Mouse (Mus musculus) heart, embryonic 13.5 days (tissue): ENCODE results near the gene Fgf10. TPM values are rescaled to one million over a fixed set of nuclear protein-coding genes. Genes with fewer than 3 reads are reported as not detected.
A peak's percentile ranks its signal among the peaks of the same experiment; 100 is the strongest.

ENCODE experiments used
- ATAC-seq: fragments of 200-750 bp; cut with Nextera tagmentation; 2 replicates; pipeline ENCODE4 v1.8.0; 2017; ENCODE audit warnings: moderate TSS enrichment; ENCODE audit not compliant: insufficient number of reproducible peaks, low FRiP score, low TSS enrichment; ENCODE audit errors: extremely low read depth
- H3K27ac ChIP-seq: fragments of 300-500 bp; sonication (generic); replicated peaks from 2 replicates; pipeline ENCODE4 v1.5.1; 2015; ENCODE audit warnings: moderate library complexity, mild to moderate bottlenecking, inconsistent platforms
- H3K27me3 ChIP-seq: fragments of 300-500 bp; sonication (generic); replicated peaks from 2 replicates; pipeline ENCODE4 v1.6.1; 2015; ENCODE audit warnings: mild to moderate bottlenecking, inconsistent platforms
- H3K36me3 ChIP-seq: fragments of 300-500 bp; sonication (generic); 2 replicates; pipeline ENCODE4 v1.6.1; 2015; ENCODE audit warnings: mild to moderate bottlenecking, inconsistent platforms
- H3K4me1 ChIP-seq: fragments of 300-500 bp; sonication (generic); 2 replicates; pipeline ENCODE4 v1.6.1; 2015; ENCODE audit warnings: inconsistent platforms
- H3K4me2 ChIP-seq: fragments of 300-500 bp; sonication (generic); 2 replicates; pipeline ENCODE4 v1.6.1; 2015; ENCODE audit warnings: inconsistent platforms, mild to moderate bottlenecking, moderate library complexity
- H3K4me3 ChIP-seq: fragments of 300-500 bp; sonication (generic); 2 replicates; pipeline ENCODE4 v1.5.1; 2015; ENCODE audit warnings: moderate library complexity, mild to moderate bottlenecking, inconsistent platforms
- H3K9ac ChIP-seq: fragments of 300-500 bp; sonication (generic); 2 replicates; pipeline ENCODE4 v1.6.1; 2015; ENCODE audit warnings: inconsistent platforms, mild to moderate bottlenecking, moderate library complexity
- H3K9me3 ChIP-seq: fragments of 300-500 bp; sonication (generic); 2 replicates; pipeline ENCODE4 v1.6.1; 2016; ENCODE audit warnings: inconsistent platforms
- WGBS: fragments of 180-500 bp; shearing (Covaris S2); methylation state at CpG from one replicate; pipeline ENCODE4 v1.1.7; 2015; ENCODE audit warnings: mixed read lengths; 5-methylcytosine and 5-hydroxymethylcytosine counted together
- polyA plus RNA-seq: library from polyadenylated mRNA; unstranded; fragments of >200 nt; fragmentation: Nextera tagmentation; extraction: Ambion mirVana; gene quantifications from 2 replicates; pipeline ENCODE4 v1.2.1, GENCODE M21; 2015

The Fgf10 gene
- polyA plus RNA-seq, 1 experiment from 2014 or later, result 1.3 TPM

- Histone ChIP-seq H3K9ac (no peak overlapping the region), H3K27me3 (no peaks in the 10 kb centered on the region), H3K9me3 (no peaks in the 10 kb centered on the region), H3K27ac (no peak overlapping the region), H3K4me1 (no peaks in the 10 kb centered on the region), H3K4me2 (no peak overlapping the region), H3K4me3 (no peak overlapping the region), H3K36me3 (no peaks in the 10 kb centered on the region)
- 72% methylated on average over 3 of the region's 3 CpGs for WGBS
- no peak for ATAC-seq
These were observed 9.6 kb downstream of the Fgf10 start for GRCm38 (mm10) chr13:118679228-118679627.

GRCm38 (mm10) chr13:118693049-118693448 is 23.5 kb downstream of the Fgf10 start:
- no peak for ATAC-seq
- 74% methylated on average over 2 of the region's 2 CpGs for WGBS
- Histone ChIP-seq H3K27ac (no peak overlapping the region), H3K9me3 (no peaks in the 10 kb centered on the region), H3K27me3 (peaks cover 9% of the 10 kb centered on the region; the same call in 1 of the 2 replicates), H3K4me1 (peaks cover 4% of the 10 kb centered on the region; the same call in 1 of the 2 replicates), H3K4me2 (no peak overlapping the region), H3K4me3 (no peak overlapping the region), H3K9ac (no peak overlapping the region), H3K36me3 (no peaks in the 10 kb centered on the region)

GRCm38 (mm10) chr13:118695103-118695502 is 25.5 kb downstream of the Fgf10 start:
- no peaks in the 10 kb centered on the region for H3K9me3 ChIP-seq
- no peak overlapping the region for H3K27ac ChIP-seq
- 4% methylated on average over 4 of the region's 4 CpGs for WGBS
- H3K9ac ChIP-seq, result no peak overlapping the region
- no peak overlapping the region for H3K4me3 ChIP-seq
- peaks cover 5% of the 10 kb centered on the region; the same call in 1 of the 2 replicates for H3K27me3 ChIP-seq
- no peak for ATAC-seq
- peak overlapping the region; percentile 39 for H3K4me2 ChIP-seq
- peaks cover 4% of the 10 kb centered on the region; the same call in 1 of the 2 replicates for H3K4me1 ChIP-seq
- no peaks in the 10 kb centered on the region for H3K36me3 ChIP-seq

- Histone ChIP-seq H3K4me2 (no peak overlapping the region), H3K9me3 (no peaks in the 10 kb centered on the region), H3K4me3 (no peak overlapping the region), H3K9ac (no peak overlapping the region), H3K4me1 (no peaks in the 10 kb centered on the region), H3K36me3 (no peaks in the 10 kb centered on the region), H3K27me3 (0 out of 2 replicates have a peak, but pooled peaks cover 3% of the 10 kb centered on the region), H3K27ac (no peak overlapping the region)
- no peak for ATAC-seq
These were observed 34.1 kb downstream of the Fgf10 start for GRCm38 (mm10) chr13:118703727-118704126.

GRCm38 (mm10) chr13:118705716-118706115 is 36.1 kb downstream of the Fgf10 start:
- WGBS, result 62% methylated on average over 3 of the region's 3 CpGs
- Histone ChIP-seq H3K27me3 (0 out of 2 replicates have a peak, but pooled peaks cover 3% of the 10 kb centered on the region), H3K36me3 (no peaks in the 10 kb centered on the region), H3K4me1 (no peaks in the 10 kb centered on the region), H3K4me3 (no peak overlapping the region), H3K9ac (no peak overlapping the region), H3K9me3 (no peaks in the 10 kb centered on the region), H3K4me2 (no peak overlapping the region), H3K27ac (no peak overlapping the region)
- ATAC-seq, result no peak

GRCm38 (mm10) chr13:118709912-118710311 is 40.3 kb downstream of the Fgf10 start:
- WGBS, result 33% methylated on average over 1 of the region's 1 CpGs
- H3K9me3 ChIP-seq, result no peaks in the 10 kb centered on the region
- no peak overlapping the region for H3K4me2 ChIP-seq
- H3K4me3 ChIP-seq, result no peak overlapping the region
- H3K9ac ChIP-seq, result no peak overlapping the region
- no peak overlapping the region for H3K27ac ChIP-seq
- ATAC-seq, result no peak
- H3K36me3 ChIP-seq, result no peaks in the 10 kb centered on the region
- H3K4me1 ChIP-seq, result 0 out of 2 replicates have a peak, but pooled peaks cover 6% of the 10 kb centered on the region
- H3K27me3 ChIP-seq, result peaks cover 23% of the 10 kb centered on the region

GRCm38 (mm10) chr13:118713626-118714150 is 44.1 kb downstream of the Fgf10 start:
- Histone ChIP-seq H3K4me1 (peaks cover 21% of the 10 kb centered on the region), H3K4me3 (peak overlapping the region; percentile 66), H3K36me3 (no peaks in the 10 kb centered on the region), H3K27me3 (peaks cover 39% of the 10 kb centered on the region), H3K9me3 (no peaks in the 10 kb centered on the region), H3K4me2 (peak overlapping the region; percentile 93), H3K9ac (peak overlapping the region; percentile 75; the same call in 1 of the 2 replicates), H3K27ac (no peak overlapping the region)
- WGBS, result 2% methylated on average over 14 of the region's 14 CpGs
- ATAC-seq, result no peak

GRCm38 (mm10) chr13:118714284-118715065 is 44.9 kb downstream of the Fgf10 start:
- ATAC-seq, result no peak
- no peak overlapping the region for H3K27ac ChIP-seq
- no peaks in the 10 kb centered on the region for H3K9me3 ChIP-seq
- H3K4me1 ChIP-seq, result peaks cover 21% of the 10 kb centered on the region
- under 1% methylated on average over 24 of the region's 36 CpGs for whole genome bisulfite sequencing
- peaks cover 39% of the 10 kb centered on the region for H3K27me3 ChIP-seq
- peak overlapping the region; percentile 66 for H3K4me3 ChIP-seq
- peak overlapping the region; percentile 75 for H3K9ac ChIP-seq
- H3K36me3 ChIP-seq, result no peaks in the 10 kb centered on the region
- peak overlapping the region; percentile 93 for H3K4me2 ChIP-seq

GRCm38 (mm10) chr13:118715066-118716018 is 45.8 kb downstream of the Fgf10 start:
- Histone ChIP-seq H3K9ac (peak overlapping the region; percentile 75), H3K27me3 (peaks cover 39% of the 10 kb centered on the region), H3K36me3 (no peaks in the 10 kb centered on the region), H3K4me3 (peak overlapping the region; percentile 66), H3K27ac (no peak overlapping the region), H3K9me3 (no peaks in the 10 kb centered on the region), H3K4me2 (peak overlapping the region; percentile 93), H3K4me1 (peaks cover 21% of the 10 kb centered on the region)
- no peak for ATAC-seq
- WGBS, result 1% methylated on average over 31 of the region's 31 CpGs

- H3K4me3 ChIP-seq, result peak overlapping the region; percentile 66
- ATAC-seq, result no peak
- no peak overlapping the region for H3K27ac ChIP-seq
- 0 out of 2 replicates have a peak overlapping the region, but pooled peaks have one; percentile 3 for H3K9ac ChIP-seq
- peak overlapping the region; percentile 93 for H3K4me2 ChIP-seq
- 17% methylated on average over 8 of the region's 8 CpGs for WGBS
- H3K4me1 ChIP-seq, result peaks cover 21% of the 10 kb centered on the region
- no peaks in the 10 kb centered on the region for H3K36me3 ChIP-seq
- H3K9me3 ChIP-seq, result no peaks in the 10 kb centered on the region
- peaks cover 39% of the 10 kb centered on the region for H3K27me3 ChIP-seq
These were observed 46.7 kb downstream of the Fgf10 start for GRCm38 (mm10) chr13:118716265-118716664.

- H3K4me3 ChIP-seq, result peak overlapping the region; percentile 66; the same call in 1 of the 2 replicates
- H3K4me1 ChIP-seq, result peaks cover 21% of the 10 kb centered on the region
- peaks cover 38% of the 10 kb centered on the region for H3K27me3 ChIP-seq
- WGBS, result 58% methylated on average over 1 of the region's 1 CpGs
- no peaks in the 10 kb centered on the region for H3K9me3 ChIP-seq
- H3K27ac ChIP-seq, result no peak overlapping the region
- peak overlapping the region; percentile 93 for H3K4me2 ChIP-seq
- ATAC-seq, result no peak
- H3K9ac ChIP-seq, result no peak overlapping the region
- H3K36me3 ChIP-seq, result no peaks in the 10 kb centered on the region
These were observed 47.1 kb downstream of the Fgf10 start for GRCm38 (mm10) chr13:118716726-118717125.
